Mouse (Mus musculus): ENCODE measurements around the gene Gm10260.

- no peak for TF ChIP-seq CTCF (IDR thresholded peaks at IDR 0.05; ENCODE audit: low read depth)
- no peak for TF ChIP-seq EP300 (optimal IDR thresholded peaks at IDR 0.05)
These were observed 14.5 kb upstream of the Gm10260 start for GRCm38 (mm10) chr13:97774740-97775425.
